Mouse (Mus musculus): ENCODE results near the gene Myh2.

Myh2 gene

GRCm38 (mm10) chr11:67170727-67171126, at the start of gene Myh2:
TSS of gene Myh2 (plus strand) at chr11:67171027.
- no peak for DNase-seq (ENCODE audit: extremely low spot score, low read depth, low spot score)

GRCm38 (mm10) chr11:67124943-67125342, 45.9 kb upstream of the Myh2 start:
- no peak for DNase-seq (ENCODE audit: extremely low spot score, low read depth, low spot score)

- no peak for DNase-seq (ENCODE audit: extremely low spot score, low read depth, low spot score)
These were observed 45.5 kb upstream of the Myh2 start for GRCm38 (mm10) chr11:67125361-67125760.

GRCm38 (mm10) chr11:67133526-67133925, 37.3 kb upstream of the Myh2 start:
- DNase-seq (ENCODE audit: extremely low spot score, low read depth, low spot score) = no peak

GRCm38 (mm10) chr11:67134654-67135053, 36.2 kb upstream of the Myh2 start:
- DNase-seq (ENCODE audit: extremely low spot score, low read depth, low spot score) = no peak

- no peak for DNase-seq (ENCODE audit: extremely low spot score, low read depth, low spot score)
These were observed 35.3 kb upstream of the Myh2 start for GRCm38 (mm10) chr11:67135532-67135931.

- no peak for DNase-seq (ENCODE audit: extremely low spot score, low read depth, low spot score)
These were observed 31.3 kb upstream of the Myh2 start for GRCm38 (mm10) chr11:67139556-67139955.

- no peak for DNase-seq (ENCODE audit: extremely low spot score, low read depth, low spot score)
These were observed 30.7 kb upstream of the Myh2 start for GRCm38 (mm10) chr11:67140175-67140574.

- no peak for DNase-seq (ENCODE audit: extremely low spot score, low read depth, low spot score)
These were observed 29.8 kb upstream of the Myh2 start for GRCm38 (mm10) chr11:67141031-67141430.

- no peak for DNase-seq (ENCODE audit: extremely low spot score, low read depth, low spot score)
These were observed 28.8 kb upstream of the Myh2 start for GRCm38 (mm10) chr11:67142047-67142446.

GRCm38 (mm10) chr11:67143065-67143464, 27.8 kb upstream of the Myh2 start:
- no peak for DNase-seq (ENCODE audit: extremely low spot score, low read depth, low spot score)

- no peak for DNase-seq (ENCODE audit: extremely low spot score, low read depth, low spot score)
These were observed 26.8 kb upstream of the Myh2 start for GRCm38 (mm10) chr11:67143863-67144498.

GRCm38 (mm10) chr11:67144559-67145265, 26.1 kb upstream of the Myh2 start:
- DNase-seq (ENCODE audit: extremely low spot score, low read depth, low spot score) = no peak

GRCm38 (mm10) chr11:67145482-67146408, 25.1 kb upstream of the Myh2 start:
- DNase-seq (ENCODE audit: extremely low spot score, low read depth, low spot score) = no peak

- no peak for DNase-seq (ENCODE audit: extremely low spot score, low read depth, low spot score)
These were observed 24.2 kb upstream of the Myh2 start for GRCm38 (mm10) chr11:67146409-67147282.

- DNase-seq (ENCODE audit: extremely low spot score, low read depth, low spot score) = no peak
These were observed 23.4 kb upstream of the Myh2 start for GRCm38 (mm10) chr11:67147283-67147921.

GRCm38 (mm10) chr11:67148286-67149012, 22.4 kb upstream of the Myh2 start:
- DNase-seq (ENCODE audit: extremely low spot score, low read depth, low spot score) = no peak

- DNase-seq (ENCODE audit: extremely low spot score, low read depth, low spot score) = no peak
These were observed 20.6 kb upstream of the Myh2 start for GRCm38 (mm10) chr11:67150237-67150636.

- DNase-seq (ENCODE audit: extremely low spot score, low read depth, low spot score) = no peak
These were observed 19.7 kb upstream of the Myh2 start for GRCm38 (mm10) chr11:67151159-67151558.
